Mouse (Mus musculus) spleen, adult 2 months (tissue): ENCODE results near the gene Hs3st1. TPM values are rescaled to one million over a fixed set of nuclear protein-coding genes. Genes with fewer than 3 reads are reported as not detected.
A peak's percentile ranks its signal among the peaks of the same experiment; 100 is the strongest.

Experiments
- DNase-seq, 2 experiments: peaks; one replicate each; pipeline versions ENCODE4 v3.0.0 to v3.0.0-alpha.2; 2012 to 2021; ENCODE audit warnings: low spot score in 2 of 2, low read depth in 1 of 2
- H3K27ac ChIP-seq: fragments of 200-500 bp; 2 replicates; pipeline ENCODE4 v1.5.1; 2012; ENCODE audit warnings: low read length, inconsistent platforms; ENCODE audit not compliant: insufficient read depth
- H3K27me3 ChIP-seq: fragments of 200-500 bp; 2 replicates; pipeline ENCODE4 v1.6.1; 2012; ENCODE audit warnings: mild to moderate bottlenecking, moderate library complexity, low read length, inconsistent platforms; ENCODE audit not compliant: control insufficient read depth, insufficient read depth
- H3K36me3 ChIP-seq: fragments of 200-500 bp; 2 replicates; pipeline ENCODE4 v1.6.1; 2012; ENCODE audit warnings: mild to moderate bottlenecking, low read length, inconsistent platforms; ENCODE audit not compliant: control insufficient read depth, insufficient read depth
- H3K4me1 ChIP-seq: fragments of 200-500 bp; 2 replicates; pipeline ENCODE4 v1.6.1; 2011; ENCODE audit warnings: inconsistent platforms; ENCODE audit not compliant: control insufficient read depth, insufficient read depth, insufficient read length
- H3K4me3 ChIP-seq: fragments of 200-500 bp; 2 replicates; pipeline ENCODE4 v1.5.1; 2011; ENCODE audit warnings: mild to moderate bottlenecking, inconsistent platforms; ENCODE audit not compliant: insufficient read depth, insufficient read length; ENCODE audit errors: extremely low read depth
- CTCF ChIP-seq: fragments of 200-500 bp; IDR thresholded peaks from 2 replicates; pipeline ENCODE4 v1.5.1; 2011; ENCODE audit warnings: mild to moderate bottlenecking, inconsistent platforms; ENCODE audit not compliant: insufficient read depth, insufficient read length, insufficient replicate concordance; ENCODE audit errors: extremely low read depth
- POLR2A ChIP-seq: fragments of 200-500 bp; IDR thresholded peaks from 2 replicates; pipeline ENCODE4 v1.6.1; 2011; ENCODE audit warnings: low read depth, low read length, inconsistent platforms
- WGBS: fragments of 180-500 bp; shearing (Covaris S2); methylation state at CpG from one replicate; pipeline ENCODE4 v1.1.7; 2018; 5-methylcytosine and 5-hydroxymethylcytosine counted together
- polyA plus RNA-seq: library from polyadenylated mRNA; depleted of rRNA; stranded (reverse); fragments of >200 nt; gene quantifications from 2 replicates; pipeline ENCODE4 v1.2.3, GENCODE M21; 2012

Hs3st1 gene
- polyA plus RNA-seq, 1 experiment, result 18.0 TPM

DNA sequence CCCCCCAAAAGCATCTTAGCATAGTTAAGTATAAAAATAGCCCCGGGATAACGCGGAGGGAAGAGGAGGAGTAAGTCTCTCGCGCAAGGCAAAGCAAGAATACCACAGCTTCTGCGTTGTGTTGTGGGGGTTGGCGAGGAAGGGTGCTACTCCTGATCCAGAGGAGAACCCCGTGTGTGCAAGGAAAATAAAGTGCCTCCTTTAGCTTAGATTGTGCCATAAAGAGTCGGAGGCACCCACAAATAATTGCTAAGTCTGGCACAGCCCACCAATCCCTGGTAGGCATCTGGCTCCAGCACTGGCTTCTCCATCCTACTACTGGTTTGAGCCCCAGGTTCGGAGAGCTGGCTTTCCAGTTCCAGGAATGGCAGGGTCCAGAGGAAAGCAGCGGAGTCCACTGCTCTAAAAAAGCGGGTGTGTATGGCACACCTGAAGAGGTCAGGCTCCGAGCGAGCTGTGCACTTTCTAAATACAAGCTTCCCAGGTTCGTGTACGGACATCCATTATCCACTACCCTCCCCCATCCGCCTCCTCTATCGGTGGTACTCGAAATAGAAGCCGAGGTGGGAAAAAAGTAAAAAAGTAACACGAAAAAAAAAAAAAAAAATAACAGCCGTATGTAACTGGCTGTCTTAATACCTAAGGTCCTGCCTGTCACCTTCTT, 111.9 kb downstream of the Hs3st1 start:
- H3K27ac ChIP-seq, result no peak overlapping the region
- H3K27me3 ChIP-seq, result peaks cover 7% of the 10 kb centered on the region
- H3K4me3 ChIP-seq, result peak overlapping the region; percentile 75
- 6% methylated on average over 22 of the region's 22 CpGs for WGBS
- peaks cover 11% of the 10 kb centered on the region for H3K4me1 ChIP-seq
- DNase-seq, result no peak
- no peak for TF ChIP-seq CTCF
- no peaks in the 10 kb centered on the region for H3K36me3 ChIP-seq

DNA sequence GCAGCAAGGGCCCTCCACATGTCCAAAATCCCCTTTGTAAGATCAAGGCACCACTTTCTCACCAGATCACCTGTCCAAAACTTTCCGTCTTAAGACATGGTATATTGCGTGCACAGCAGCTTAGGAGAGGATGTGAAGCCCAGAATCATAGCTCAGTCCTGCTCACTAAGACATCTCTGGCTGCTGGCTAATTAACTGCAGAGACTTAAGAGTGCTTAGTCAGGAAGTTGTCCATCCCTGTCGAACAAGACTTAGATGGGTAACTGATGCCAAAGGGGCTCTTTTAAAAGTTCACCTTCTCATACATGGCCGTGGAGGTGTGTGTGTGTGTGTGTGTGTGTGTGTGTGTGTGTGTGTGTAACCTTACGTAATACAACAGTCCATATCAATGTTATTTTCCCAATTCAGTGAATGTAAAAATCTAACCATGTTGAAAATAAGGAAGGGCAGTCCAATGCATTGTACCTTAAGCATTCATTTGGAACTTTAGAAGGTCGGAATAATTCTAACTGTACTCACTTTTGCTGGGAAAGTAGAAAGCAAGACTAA, 113.0 kb downstream of the Hs3st1 start:
- Histone ChIP-seq H3K27ac (no peak overlapping the region), H3K27me3 (peaks cover 7% of the 10 kb centered on the region; the same call in 1 of the 2 replicates), H3K4me1 (peaks cover 13% of the 10 kb centered on the region), H3K4me3 (no peak overlapping the region), H3K36me3 (no peaks in the 10 kb centered on the region)
- DNase-seq, result no peak
- TF ChIP-seq POLR2A (no peak), CTCF (no peak)
- 78% methylated on average over 6 of the region's 6 CpGs for WGBS

DNA sequence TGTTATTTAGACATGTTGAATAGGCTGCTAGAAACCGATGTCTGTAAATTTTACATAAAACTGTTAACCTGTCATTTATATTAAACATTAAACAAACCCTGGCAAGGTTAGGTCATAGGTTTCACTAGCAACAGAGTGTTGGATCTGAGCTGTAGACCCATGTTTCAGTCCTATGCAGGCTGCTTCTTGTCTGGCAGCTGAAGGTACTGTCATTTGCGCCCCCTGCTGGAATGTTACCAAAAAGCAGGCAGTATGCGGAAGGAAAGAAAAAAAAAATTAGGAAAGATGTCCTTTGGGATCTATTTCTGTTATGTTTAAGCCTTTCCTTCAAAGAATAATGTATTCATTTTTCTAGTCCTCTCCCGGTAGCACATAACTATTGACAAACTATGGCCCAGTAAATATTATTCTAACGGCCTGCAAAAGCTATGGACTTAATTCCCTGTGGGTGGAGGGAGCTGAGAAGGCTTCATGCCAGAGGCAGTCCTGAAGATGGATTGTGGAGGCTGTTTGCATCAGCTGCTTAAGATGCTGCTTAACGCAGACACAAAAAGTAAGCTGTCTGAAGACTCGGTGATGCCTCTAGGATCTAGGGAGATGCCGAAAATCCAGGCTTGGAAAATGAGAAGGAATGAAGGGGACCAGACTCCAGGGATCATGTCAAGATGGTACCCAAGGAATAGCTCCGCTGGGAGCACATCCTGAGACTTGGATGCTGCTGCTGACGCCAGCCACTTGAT, 115.7 kb downstream of the Hs3st1 start:
- Histone ChIP-seq H3K27ac (no peak overlapping the region), H3K4me1 (peaks cover 21% of the 10 kb centered on the region), H3K27me3 (peaks cover 7% of the 10 kb centered on the region; the same call in 1 of the 2 replicates), H3K36me3 (no peaks in the 10 kb centered on the region), H3K4me3 (no peak overlapping the region)
- peak in 1 of 2 experiments; percentile 57 for DNase-seq
- WGBS, result 67% methylated on average over 10 of the region's 10 CpGs
- TF ChIP-seq CTCF (peak; percentile 52; the same call in 1 of the 2 replicates), POLR2A (no peak)

DNA sequence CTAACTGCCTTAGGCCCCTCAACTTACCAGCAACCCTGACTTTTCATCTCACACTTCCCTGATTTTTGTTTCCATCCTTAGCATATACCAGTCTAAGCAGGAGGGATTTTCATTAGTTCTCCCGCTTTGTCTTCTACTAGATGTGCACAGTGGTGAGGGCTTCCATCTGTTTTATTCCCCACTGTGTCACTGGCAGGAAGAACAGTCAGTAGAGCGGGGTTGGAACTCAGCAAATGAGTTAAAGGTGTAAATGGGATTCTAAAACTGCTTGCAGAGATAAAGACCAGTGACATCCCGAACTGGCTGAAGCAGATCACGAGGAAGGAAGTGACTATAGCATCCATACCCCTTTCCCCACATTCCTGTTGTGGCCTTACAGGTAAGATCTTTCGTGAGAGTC, 116.3 kb downstream of the Hs3st1 start:
- Histone ChIP-seq H3K4me3 (no peak overlapping the region), H3K4me1 (peaks cover 21% of the 10 kb centered on the region), H3K27ac (no peak overlapping the region), H3K36me3 (no peaks in the 10 kb centered on the region), H3K27me3 (peaks cover 7% of the 10 kb centered on the region; the same call in 1 of the 2 replicates)
- DNase-seq, result no peak
- WGBS, result 88% methylated on average over 5 of the region's 5 CpGs
- TF ChIP-seq CTCF (no peak), POLR2A (no peak)

DNA sequence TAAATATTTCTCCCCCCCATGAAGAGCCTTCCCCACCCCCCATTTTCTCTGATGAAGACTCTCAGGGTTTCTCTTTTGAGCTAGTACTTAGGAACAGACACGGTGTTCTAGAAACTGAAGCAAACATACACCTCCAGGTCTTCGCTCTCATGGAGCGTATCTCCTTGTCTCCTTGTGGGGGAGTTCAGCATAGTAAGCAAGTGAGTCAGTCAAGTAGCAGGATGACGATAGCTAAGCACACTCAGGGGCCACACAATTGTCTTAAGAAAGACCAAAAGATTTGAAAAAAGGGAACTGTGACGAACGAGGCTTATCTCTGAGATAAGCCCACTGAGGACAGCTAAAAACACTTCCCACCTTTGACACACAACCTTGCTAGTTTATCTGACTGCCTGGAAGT, 117.4 kb downstream of the Hs3st1 start:
- peak; percentile 56 to 77 for DNase-seq
- WGBS, result 30% methylated on average over 6 of the region's 6 CpGs

DNA sequence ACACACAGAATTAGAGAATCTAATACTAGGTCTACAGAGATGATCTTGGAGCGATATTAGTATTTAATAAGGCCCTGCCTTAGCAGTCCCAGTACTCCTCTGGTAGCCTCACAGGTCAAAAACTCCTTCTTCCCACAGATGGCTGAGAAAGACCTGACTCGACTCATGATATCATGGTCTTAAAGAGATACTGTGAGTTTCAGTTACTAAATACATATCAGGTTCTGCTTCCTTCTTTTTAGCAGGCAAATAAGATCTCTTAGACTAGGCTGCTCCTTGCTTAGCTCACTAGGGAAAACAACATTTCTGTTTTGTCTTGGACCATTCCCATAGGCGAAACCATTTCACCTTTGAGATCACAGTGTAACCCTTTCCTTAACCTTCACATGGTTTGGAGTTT, 119.2 kb downstream of the Hs3st1 start:
- DNase-seq, result no peak
- H3K27me3 ChIP-seq, result no peaks in the 10 kb centered on the region

More for the DNA sequence above, 117.4 kb downstream of the Hs3st1 start:
- 0 out of 2 replicates have a peak, but pooled peaks cover 2% of the 10 kb centered on the region for H3K27me3 ChIP-seq
- H3K4me3 ChIP-seq, result no peak overlapping the region
- H3K4me1 ChIP-seq, result peaks cover 15% of the 10 kb centered on the region
- TF ChIP-seq POLR2A (no peak), CTCF (no peak)
- no peak overlapping the region for H3K27ac ChIP-seq
- no peaks in the 10 kb centered on the region for H3K36me3 ChIP-seq

More for the DNA sequence above, 119.2 kb downstream of the Hs3st1 start:
- 64% methylated on average over 3 of the region's 3 CpGs for WGBS
- TF ChIP-seq POLR2A (no peak), CTCF (no peak)
- Histone ChIP-seq H3K36me3 (no peaks in the 10 kb centered on the region), H3K4me3 (no peak overlapping the region), H3K27ac (no peak overlapping the region), H3K4me1 (peaks cover 20% of the 10 kb centered on the region)
